43 mouse cellular contexts compared by ENCODE assay signal in genomic region chr2:9855861-9856260, GRCm38 (mm10). TPM values are rescaled to one million over a fixed set of nuclear protein-coding genes. Genes with fewer than 3 reads are reported as not detected.
"Had no signal": no experiment of that assay in that cellular context is flagged by ENCODE, and none has a peak within 500 bp of the region (broad histone marks: within the 10 kb centered on the region; RNA-seq: fewer than 3 reads in every experiment).

No protein-coding gene starts in this region.

- H3K27me3 ChIP-seq: limb, embryonic 12.5 days; limb, embryonic 15.5 days; liver, embryonic 12.5 days; liver, embryonic 13.5 days; liver, embryonic 15.5 days; lung, embryonic 15.5 days; midbrain, embryonic 13.5 days; midbrain, embryonic 15.5 days had no signal

- H3K27ac ChIP-seq: left cerebral cortex, adult 2 months; limb, embryonic 10.5 days; limb, embryonic 12.5 days; limb, embryonic 13.5 days; limb, embryonic 15.5 days; liver, embryonic 12.5 days; liver, embryonic 13.5 days; liver, embryonic 14.5 days; liver, embryonic 15.5 days; lung, embryonic 15.5 days; macrophage; midbrain, embryonic 10.5 days; midbrain, embryonic 12.5 days; midbrain, embryonic 13.5 days; midbrain, embryonic 15.5 days had no signal

- H3K4me1 ChIP-seq: limb, embryonic 15.5 days; liver, embryonic 12.5 days; liver, embryonic 13.5 days; liver, embryonic 15.5 days; lung, embryonic 15.5 days had no signal

- ATAC-seq: liver, embryonic 12.5 days; liver, postnatal 0 days; lung, postnatal 0 days; midbrain, embryonic 13.5 days; midbrain, embryonic 15.5 days; midbrain, embryonic 16.5 days had no signal

- H3K9me3 ChIP-seq: limb, embryonic 10.5 days; limb, embryonic 12.5 days; limb, embryonic 13.5 days; limb, embryonic 15.5 days; liver, embryonic 12.5 days; liver, embryonic 13.5 days; liver, embryonic 15.5 days; lung, embryonic 15.5 days; megakaryocyte, embryonic 14.5 days; midbrain, embryonic 10.5 days; midbrain, embryonic 12.5 days; midbrain, embryonic 13.5 days; midbrain, embryonic 15.5 days had no signal

- H3K4me3 ChIP-seq: left cerebral cortex, adult 2 months; limb, embryonic 10.5 days; limb, embryonic 12.5 days; limb, embryonic 13.5 days; limb, embryonic 15.5 days; liver, embryonic 12.5 days; liver, embryonic 13.5 days; liver, embryonic 15.5 days; lung, embryonic 15.5 days; megakaryocyte, embryonic 14.5 days; midbrain, embryonic 10.5 days; midbrain, embryonic 12.5 days; midbrain, embryonic 13.5 days; midbrain, embryonic 15.5 days; myocyte had no signal

- H3K9ac ChIP-seq: limb, embryonic 12.5 days; limb, embryonic 13.5 days; limb, embryonic 15.5 days; liver, embryonic 12.5 days; liver, embryonic 13.5 days; liver, embryonic 14.5 days; liver, embryonic 15.5 days; liver, postnatal 0 days; lung, embryonic 14.5 days; lung, embryonic 15.5 days; midbrain, embryonic 12.5 days; midbrain, embryonic 13.5 days; midbrain, embryonic 15.5 days had no signal

- H3K36me3 ChIP-seq: limb, embryonic 10.5 days; limb, embryonic 12.5 days; limb, embryonic 13.5 days; liver, embryonic 12.5 days; liver, embryonic 13.5 days; liver, embryonic 15.5 days; lung, embryonic 15.5 days; midbrain, embryonic 10.5 days; midbrain, embryonic 12.5 days; midbrain, embryonic 13.5 days; midbrain, embryonic 15.5 days had no signal

- DNase-seq: left cerebral cortex, postnatal 4 days; liver; liver, embryonic 13.5 days; liver, postnatal 0 days; lung, adult 18-20 months; lung, adult 2 months; lung, embryonic 14.5 days; lung, postnatal 10 days; lung, postnatal 14 days; lung, postnatal 36 days; lung, postnatal 4 days; midbrain, embryonic 14.5 days had no signal

RNA-seq across cellular contexts. Expression of gene 4930412O13Rik, which starts 25.2 kb away (rescaled TPM):
- total RNA-seq: left cerebral cortex, adult 2 months; left cerebral cortex, adult 8-10 months; left cerebral cortex, postnatal 10 days; left cerebral cortex, postnatal 14 days; left cerebral cortex, postnatal 25 days; left cerebral cortex, postnatal 36 days; left cerebral cortex, postnatal 4 days; liver, adult 2 months; megakaryocyte progenitor cell, adult 5-6 weeks; megakaryocyte, adult 5-6 weeks; megakaryocyte-erythroid progenitor cell, adult 5-6 weeks had no signal
- polyA plus RNA-seq: limb, embryonic 12.5 days; limb, embryonic 15.5 days; liver, adult 2 months; liver, embryonic 11.5 days; liver, embryonic 12.5 days; liver, embryonic 13.5 days; liver, embryonic 14.5 days; liver, embryonic 16.5 days; liver, postnatal 0 days; lung, adult 2 months; lung, embryonic 14.5 days; lung, embryonic 15.5 days; lung, embryonic 16.5 days; lung, postnatal 0 days; macrophage; myocyte had no signal

RNA-seq across cellular contexts. Expression of gene 9230102O04Rik, which starts 33.5 kb away (rescaled TPM):
- total RNA-seq: left cerebral cortex, adult 2 months; left cerebral cortex, adult 8-10 months; left cerebral cortex, postnatal 10 days; left cerebral cortex, postnatal 14 days; left cerebral cortex, postnatal 25 days; left cerebral cortex, postnatal 36 days; left cerebral cortex, postnatal 4 days; liver, adult 2 months; megakaryocyte progenitor cell, adult 5-6 weeks; megakaryocyte, adult 5-6 weeks; megakaryocyte-erythroid progenitor cell, adult 5-6 weeks had no signal
- polyA plus RNA-seq: limb, embryonic 12.5 days; limb, embryonic 13.5 days; limb, embryonic 14.5 days; limb, embryonic 15.5 days; liver, adult 2 months; liver, embryonic 11.5 days; liver, embryonic 12.5 days; liver, embryonic 13.5 days; liver, embryonic 14.5 days; liver, embryonic 15.5 days; liver, embryonic 16.5 days; liver, postnatal 0 days; lung, adult 2 months; lung, embryonic 14.5 days; lung, embryonic 15.5 days; lung, embryonic 16.5 days; lung, postnatal 0 days; macrophage; myocyte had no signal

RNA-seq across cellular contexts. Expression of gene Gata3, which starts 34.0 kb away (rescaled TPM):
- total RNA-seq: left cerebral cortex, adult 2 months; left cerebral cortex, postnatal 25 days; left cerebral cortex, postnatal 36 days; liver, adult 2 months had no signal
- polyA plus RNA-seq: macrophage had no signal
